ENCODE assay signal across 10 mouse cellular contexts in genomic region chr2:160421216-160421911, GRCm38 (mm10). TPM values are rescaled to one million over a fixed set of nuclear protein-coding genes. Genes with fewer than 3 reads are reported as not detected.
A peak's percentile ranks its signal among the peaks of the same experiment; 100 is the strongest.
DNase-seq lines count a peak whose midpoint lies in the region; ATAC-seq and TF ChIP-seq lines count a peak whose summit lies in the region.
"Had no signal": no experiment of that assay in that cellular context is flagged by ENCODE, and none has a peak within 500 bp of the region (broad histone marks: within the 10 kb centered on the region; RNA-seq: fewer than 3 reads in every experiment).

No protein-coding gene starts in this region.

- no peak for TF ChIP-seq POLR2A in heart, adult 2 months (IDR thresholded peaks at IDR 0.05; ENCODE audit: insufficient read depth, low read depth, low read length)

- DNase-seq in heart, adult 2 months: peak in 1 of 2 experiments; percentile 13
- DNase-seq in heart, postnatal 25 days (ENCODE audit: low spot score): no peak
- peak; percentile 17 for DNase-seq in embryo, embryonic 9.5 days (ENCODE audit: extremely low spot score)
- no peak for DNase-seq in midbrain, postnatal 0 days (ENCODE audit: low spot score)
- no peak for DNase-seq in gastrocnemius, adult 18-20 months (ENCODE audit: low spot score)
- no peak for DNase-seq in left cerebral cortex, adult 9 months (ENCODE audit: low spot score in 2 of 2)

- no peaks in the 10 kb centered on the region; the same call in 1 of the 2 replicates for H3K27me3 ChIP-seq in heart, adult 2 months (ENCODE audit: control insufficient read depth, insufficient read depth, low read length)
- no peaks in the 10 kb centered on the region for H3K27me3 ChIP-seq in intestine, embryonic 16.5 days (replicated peaks; ENCODE audit: control insufficient read depth, insufficient read depth, low read length)
- H3K27me3 ChIP-seq in midbrain, postnatal 0 days (ENCODE audit: insufficient read depth, low read length): no peaks in the 10 kb centered on the region; the same call in 1 of the 2 replicates

- peak; percentile 53 for TF ChIP-seq CTCF in heart, adult 2 months (IDR thresholded peaks at IDR 0.05)
- TF ChIP-seq CTCF in midbrain, postnatal 0 days (IDR thresholded peaks at IDR 0.05): no peak

- no peaks in the 10 kb centered on the region for H3K36me3 ChIP-seq in heart, adult 2 months (ENCODE audit: control insufficient read depth, insufficient read depth, low read length)
- H3K36me3 ChIP-seq in intestine, embryonic 16.5 days (ENCODE audit: control insufficient read depth, insufficient read depth, low read length): no peaks in the 10 kb centered on the region
- H3K36me3 ChIP-seq in midbrain, postnatal 0 days (ENCODE audit: insufficient read depth, low read length): no peaks in the 10 kb centered on the region

- no peaks in the 10 kb centered on the region for H3K9me3 ChIP-seq in intestine, embryonic 16.5 days (ENCODE audit: control insufficient read depth, low read length)
- H3K9me3 ChIP-seq in midbrain, postnatal 0 days (ENCODE audit: low read length): no peaks in the 10 kb centered on the region

- H3K79me2 ChIP-seq in heart, adult 2 months (replicated peaks; ENCODE audit: control insufficient read depth, insufficient read depth, low read length): no peaks in the 10 kb centered on the region

- H3K9ac ChIP-seq in heart, adult 2 months (ENCODE audit: low read depth, low read length): no peak overlapping the region
- H3K9ac ChIP-seq in intestine, embryonic 16.5 days (ENCODE audit: low read depth, low read length): 0 out of 2 replicates have a peak overlapping the region, but pooled peaks have one; percentile 20
- no peak overlapping the region for H3K9ac ChIP-seq in midbrain, postnatal 0 days (replicated peaks; ENCODE audit: low read length, poor library complexity, severe bottlenecking)

- TF ChIP-seq EP300 in heart, adult 2 months (IDR thresholded peaks at IDR 0.05; ENCODE audit: insufficient read depth, low read depth, low read length): no peak

- no peak overlapping the region for H3K27ac ChIP-seq in heart, adult 2 months
- H3K27ac ChIP-seq in intestine, embryonic 16.5 days (ENCODE audit: low read length): no peak overlapping the region
- no peak overlapping the region for H3K27ac ChIP-seq in midbrain, postnatal 0 days (ENCODE audit: low read depth, low read length)

- intact Hi-C loops in heart, adult 2 months (cut with DNase I): no loop called here
- intact Hi-C loops in heart, postnatal 25 days (cut with DNase I): no loop called here

- no peaks in the 10 kb centered on the region for H3K4me1 ChIP-seq in heart, adult 2 months (ENCODE audit: control insufficient read depth, insufficient read depth, low read length)
- H3K4me1 ChIP-seq in intestine, embryonic 16.5 days (ENCODE audit: control insufficient read depth, insufficient read depth, low read length): peaks cover 6% of the 10 kb centered on the region; the same call in 1 of the 2 replicates
- H3K4me1 ChIP-seq in midbrain, postnatal 0 days (ENCODE audit: insufficient read depth, low read length): no peaks in the 10 kb centered on the region; the same call in 1 of the 2 replicates

- H3K4me3 ChIP-seq in heart, adult 2 months: no peak overlapping the region
- no peak overlapping the region for H3K4me3 ChIP-seq in intestine, embryonic 16.5 days (ENCODE audit: low read length)
- H3K4me3 ChIP-seq in midbrain, postnatal 0 days (ENCODE audit: low read depth, low read length): no peak overlapping the region
- H3K4me3 ChIP-seq: myocyte had no signal

- WGBS in heart, adult 2 months: 24% methylated on average over 13 of the region's 13 CpGs
- WGBS in intestine, embryonic 16.5 days: 20% methylated on average over 13 of the region's 13 CpGs
- WGBS in midbrain, postnatal 0 days: 31% methylated on average over 13 of the region's 13 CpGs

- peak; percentile 43 for ATAC-seq in CD4-positive, CD25-positive, alpha-beta regulatory T cell, adult 4 months
- ATAC-seq in intestine, embryonic 16.5 days: peak; percentile 23; the same call in 1 of the 2 replicates
- ATAC-seq in midbrain, postnatal 0 days (ENCODE audit: low FRiP score): no peak

- H3K4me2 ChIP-seq in intestine, embryonic 16.5 days (ENCODE audit: low read depth, low read length): no peak overlapping the region; the same call in 1 of the 2 replicates
- 0 out of 2 replicates have a peak overlapping the region, but pooled peaks have one; percentile 3 for H3K4me2 ChIP-seq in midbrain, postnatal 0 days (ENCODE audit: low read depth, low read length, poor library complexity, severe bottlenecking)

RNA-seq across cellular contexts. Expression of gene Mafb, which starts 54.5 kb away (rescaled TPM):
- total RNA-seq in heart, adult 2 months (2021): 10 to 100 TPM; 11.5 to 15.8 TPM
- 3.0 and 3.8 TPM in 2 replicates for polyA plus RNA-seq in heart, adult 2 months (2012; rRNA removed)
- 10 to 100 TPM; 11.2 to 13.1 TPM for total RNA-seq in heart, postnatal 25 days (2021)
- under 1 TPM in 1 of 2 experiments, not detected in 1; 0.18 TPM for polyA plus RNA-seq in CD4-positive, CD25-positive, alpha-beta regulatory T cell, adult 4 months (2017; shearing (Covaris generic))
- polyA plus RNA-seq in intestine, embryonic 16.5 days (2015; fragmentation: Nextera tagmentation; extraction: Ambion mirVana): 13.2 and 17.4 TPM in 2 replicates
- 6.8 and 9.0 TPM in 2 replicates for total RNA-seq in midbrain, postnatal 0 days (2014; rRNA removed)
- 5.7 and 5.8 TPM in 2 replicates for polyA plus RNA-seq in midbrain, postnatal 0 days (2015; fragmentation: Nextera tagmentation; extraction: Ambion mirVana)
- 10 to 100 TPM; 11.4 to 71.8 TPM for total RNA-seq in gastrocnemius, adult 18-20 months (2021)
- total RNA-seq: MEL had no signal
